Mouse (Mus musculus) brain, embryonic 18.5 days (tissue): ENCODE data around the gene Gm21958.

Source experiments
- DNase-seq: peaks from one replicate; pipeline ENCODE4 v3.0.0-alpha.2; 2012; ENCODE audit warnings: low read depth, low spot score

Gene Gm21958

GRCm38 (mm10) chr3:54714253-54714652 lies at the start of gene Gm21958:
Gene Gm21958 (minus strand): TSS chr3:54714353.
- no peak for DNase-seq

GRCm38 (mm10) chr3:54761258-54761657 lies 47.1 kb upstream of the Gm21958 start:
- DNase-seq = no peak

- no peak for DNase-seq
Observed at GRCm38 (mm10) chr3:54760321-54761115, 46.4 kb upstream of the Gm21958 start.

GRCm38 (mm10) chr3:54759211-54759610 lies 45.1 kb upstream of the Gm21958 start:
- no peak for DNase-seq

GRCm38 (mm10) chr3:54757446-54757845 lies 43.3 kb upstream of the Gm21958 start:
- no peak for DNase-seq

GRCm38 (mm10) chr3:54756058-54756457 lies 41.9 kb upstream of the Gm21958 start:
- DNase-seq = no peak

GRCm38 (mm10) chr3:54755145-54756041 lies 41.2 kb upstream of the Gm21958 start, which contains the start of gene Smad9:
Gene Smad9 (plus strand): TSS chr3:54755582.
- no peak for DNase-seq

- DNase-seq = no peak
Observed at GRCm38 (mm10) chr3:54753411-54753810, 39.3 kb upstream of the Gm21958 start.

- DNase-seq = no peak
Observed at GRCm38 (mm10) chr3:54745799-54746198, 31.6 kb upstream of the Gm21958 start.

- no peak for DNase-seq
Observed at GRCm38 (mm10) chr3:54741965-54742364, 27.8 kb upstream of the Gm21958 start.

- DNase-seq = no peak
Observed at GRCm38 (mm10) chr3:54737317-54737716, 23.2 kb upstream of the Gm21958 start.

GRCm38 (mm10) chr3:54736101-54736927 lies 22.2 kb upstream of the Gm21958 start:
- no peak for DNase-seq

- DNase-seq = peak; percentile 60
Observed at GRCm38 (mm10) chr3:54735247-54736046, 21.3 kb upstream of the Gm21958 start, which contains the start of the genes Exosc8 and Alg5. Gene Exosc8 (minus strand): TSS chr3:54735393. Gene Alg5 (plus strand): TSS chr3:54735539.

- peak; percentile 78 for DNase-seq
Observed at GRCm38 (mm10) chr3:54734411-54735246, 20.5 kb upstream of the Gm21958 start.

GRCm38 (mm10) chr3:54732371-54732770 lies 18.2 kb upstream of the Gm21958 start:
- no peak for DNase-seq

GRCm38 (mm10) chr3:54731626-54732150 lies 17.5 kb upstream of the Gm21958 start:
- no peak for DNase-seq

- DNase-seq = no peak
Observed at GRCm38 (mm10) chr3:54728100-54728499, 13.9 kb upstream of the Gm21958 start.

- DNase-seq = no peak
Observed at GRCm38 (mm10) chr3:54727588-54727987, 13.4 kb upstream of the Gm21958 start.

GRCm38 (mm10) chr3:54725344-54725743 lies 11.2 kb upstream of the Gm21958 start:
- DNase-seq = no peak
